Mouse (Mus musculus): ENCODE measurements around the gene Krt80. TPM values are rescaled to one million over a fixed set of nuclear protein-coding genes. Genes with fewer than 3 reads are reported as not detected.
"Not testable (repeated sequence)": the region's sequence is repeated elsewhere in the genome, so short reads cannot be mapped to it uniquely, and the experiment has no call there.

Gene Krt80
- total RNA-seq, 2 experiments from 2014 or later: 2.4 to 9.4 TPM

- no peak for ATAC-seq (replicated peaks; ENCODE audit: low FRiP score, poor library complexity, severe bottlenecking)
These were observed 14.6 kb downstream of the Krt80 start for GRCm38 (mm10) chr15:101355382-101355786.

- ATAC-seq (replicated peaks; ENCODE audit: low FRiP score, poor library complexity, severe bottlenecking): no peak
These were observed 17.1 kb downstream of the Krt80 start for GRCm38 (mm10) chr15:101352706-101353465.

GRCm38 (mm10) chr15:101352047-101352446, 17.9 kb downstream of the Krt80 start:
- no peak for ATAC-seq (replicated peaks; ENCODE audit: low FRiP score, poor library complexity, severe bottlenecking)

- ATAC-seq (replicated peaks; ENCODE audit: low FRiP score, poor library complexity, severe bottlenecking): no peak
These were observed 28.0 kb downstream of the Krt80 start for GRCm38 (mm10) chr15:101341797-101342515.

- ATAC-seq (replicated peaks; ENCODE audit: low FRiP score, poor library complexity, severe bottlenecking): no peak; the same call in 1 of the 2 replicates
These were observed 30.4 kb downstream of the Krt80 start for GRCm38 (mm10) chr15:101339537-101339936.

DNA sequence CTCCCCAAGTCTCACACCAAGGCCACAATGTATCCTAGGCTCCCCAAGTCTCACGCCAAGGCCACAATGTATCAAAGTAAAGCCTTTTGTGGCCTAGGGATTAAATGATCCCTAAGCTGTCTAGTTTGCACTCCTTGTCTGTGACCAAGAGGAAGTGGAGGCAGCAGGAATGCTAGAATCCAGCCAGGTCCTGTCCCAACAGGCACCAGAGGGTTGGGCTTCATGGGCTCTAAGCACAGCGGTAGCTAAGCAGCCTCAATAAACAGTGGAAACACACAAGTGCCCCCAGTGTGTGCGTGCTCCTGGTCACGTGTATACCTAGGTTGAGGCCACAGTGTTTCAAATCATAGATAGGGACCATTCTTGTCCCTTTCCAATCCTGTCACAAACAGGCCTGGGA, 31.6 kb downstream of the Krt80 start:
- ATAC-seq (replicated peaks; ENCODE audit: low FRiP score, poor library complexity, severe bottlenecking): no peak

GRCm38 (mm10) chr15:101336474-101337174, 33.3 kb downstream of the Krt80 start:
- no peak for ATAC-seq (replicated peaks; ENCODE audit: low FRiP score, poor library complexity, severe bottlenecking)

DNA sequence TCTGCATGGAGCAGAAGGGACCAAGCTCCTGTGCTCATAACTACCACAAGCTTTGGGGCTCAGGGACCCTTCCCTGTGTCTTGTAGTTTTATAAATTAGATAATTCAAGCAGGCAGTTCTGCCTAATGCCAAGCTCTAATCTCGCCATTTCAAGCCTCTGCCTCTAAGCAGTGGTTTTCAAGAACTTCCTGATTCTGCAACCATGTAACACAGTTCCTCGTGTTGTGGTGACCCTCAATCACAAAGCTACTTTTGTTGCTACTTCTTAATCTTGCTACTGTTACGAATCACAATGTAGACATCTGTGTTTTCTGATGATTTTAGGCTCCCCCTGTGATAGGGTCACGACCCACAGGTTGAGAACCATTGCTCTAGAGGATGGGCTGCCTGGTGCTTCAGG, 36.3 kb downstream of the Krt80 start:
- no peak for ATAC-seq (replicated peaks; ENCODE audit: low FRiP score, poor library complexity, severe bottlenecking)

DNA sequence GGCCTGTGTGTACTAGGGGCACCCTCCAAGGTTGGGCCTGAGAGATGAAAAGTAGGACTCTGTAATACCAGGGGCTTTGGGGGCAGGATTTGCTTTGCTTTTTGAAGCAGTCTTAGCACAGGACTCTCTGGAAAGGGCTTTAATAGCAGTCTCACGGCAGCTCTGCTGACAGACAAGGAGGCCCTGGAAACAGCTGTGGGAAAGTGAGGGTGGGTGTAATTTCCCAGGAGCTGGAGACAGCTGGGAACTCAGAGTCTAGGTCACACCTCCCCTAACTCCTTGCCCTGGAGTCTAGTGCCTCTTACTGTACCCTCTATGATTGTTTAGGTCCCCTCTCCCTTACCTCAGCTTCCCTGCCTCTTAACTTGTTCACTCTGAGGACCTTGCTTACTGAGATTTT, 36.8 kb downstream of the Krt80 start:
- no peak for ATAC-seq (replicated peaks; ENCODE audit: low FRiP score, poor library complexity, severe bottlenecking)

GRCm38 (mm10) chr15:101332370-101332769, 37.6 kb downstream of the Krt80 start:
- ATAC-seq (replicated peaks; ENCODE audit: low FRiP score, poor library complexity, severe bottlenecking): no peak

- no peak for ATAC-seq (replicated peaks; ENCODE audit: low FRiP score, poor library complexity, severe bottlenecking)
These were observed 38.9 kb downstream of the Krt80 start for GRCm38 (mm10) chr15:101331090-101331489.

- no peak for ATAC-seq (replicated peaks; ENCODE audit: low FRiP score, poor library complexity, severe bottlenecking)
These were observed 40.4 kb downstream of the Krt80 start for GRCm38 (mm10) chr15:101329564-101329892.

GRCm38 (mm10) chr15:101328876-101329563, 40.9 kb downstream of the Krt80 start:
- no peak for ATAC-seq (replicated peaks; ENCODE audit: low FRiP score, poor library complexity, severe bottlenecking)

DNA sequence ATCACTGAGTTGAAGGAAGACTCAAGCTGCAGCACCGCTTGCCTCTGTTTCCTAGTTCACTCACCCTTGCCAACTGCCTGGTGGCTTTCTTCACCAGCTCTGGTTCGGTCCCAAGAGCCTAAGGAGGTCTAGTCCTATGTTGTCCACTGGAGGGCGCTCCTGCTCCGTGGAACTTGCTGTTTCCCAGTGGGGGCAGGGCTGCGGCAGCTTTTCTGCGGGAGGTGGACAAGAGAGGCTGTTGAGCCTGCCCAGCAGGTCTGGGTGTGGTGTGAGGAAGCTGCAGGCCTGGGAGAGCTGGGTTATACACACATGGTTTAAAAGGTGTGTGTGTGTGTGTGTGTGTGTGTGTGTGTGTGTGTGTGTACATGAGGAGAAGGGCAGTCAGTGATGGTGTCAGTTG, 42.7 kb downstream of the Krt80 start:
- peak; percentile 10; the same call in 1 of the 2 replicates for ATAC-seq (replicated peaks; ENCODE audit: low FRiP score, poor library complexity, severe bottlenecking)

DNA sequence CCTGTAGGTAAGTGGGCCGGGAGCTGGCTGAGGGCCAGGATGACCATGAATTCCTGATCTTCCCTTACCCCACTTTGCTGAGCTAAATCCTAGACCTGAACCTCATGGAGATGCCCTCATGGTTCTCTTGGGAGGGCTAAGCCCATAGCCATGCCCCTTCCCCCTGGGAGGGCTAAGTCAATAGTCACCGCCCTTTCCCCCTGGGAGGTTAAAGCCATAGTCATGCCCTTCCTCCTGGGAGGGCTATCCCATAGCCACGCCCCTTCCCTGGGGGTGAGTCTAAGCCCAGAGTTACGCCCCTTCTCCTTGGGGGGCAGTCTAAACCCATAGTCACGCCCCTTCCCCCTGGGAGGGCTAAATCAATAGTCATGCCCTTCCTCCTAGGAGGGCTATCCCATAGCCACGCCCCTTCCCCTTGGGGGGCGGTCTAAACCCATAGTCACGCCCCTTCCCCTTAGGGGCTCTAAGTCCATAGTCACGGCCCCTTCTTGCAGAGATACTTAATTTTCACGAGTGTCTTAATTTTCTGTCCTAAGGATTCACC, 43.9 kb downstream of the Krt80 start:
- ATAC-seq (replicated peaks; ENCODE audit: low FRiP score, poor library complexity, severe bottlenecking): no peak

GRCm38 (mm10) chr15:101324409-101324808, 45.6 kb downstream of the Krt80 start:
- ATAC-seq (replicated peaks; ENCODE audit: low FRiP score, poor library complexity, severe bottlenecking): not testable (repeated sequence)

- no peak for ATAC-seq (replicated peaks; ENCODE audit: low FRiP score, poor library complexity, severe bottlenecking)
These were observed 46.5 kb downstream of the Krt80 start for GRCm38 (mm10) chr15:101323511-101323910.

- no peak for ATAC-seq (replicated peaks; ENCODE audit: low FRiP score, poor library complexity, severe bottlenecking)
These were observed 47.3 kb downstream of the Krt80 start for GRCm38 (mm10) chr15:101322640-101323039.

DNA sequence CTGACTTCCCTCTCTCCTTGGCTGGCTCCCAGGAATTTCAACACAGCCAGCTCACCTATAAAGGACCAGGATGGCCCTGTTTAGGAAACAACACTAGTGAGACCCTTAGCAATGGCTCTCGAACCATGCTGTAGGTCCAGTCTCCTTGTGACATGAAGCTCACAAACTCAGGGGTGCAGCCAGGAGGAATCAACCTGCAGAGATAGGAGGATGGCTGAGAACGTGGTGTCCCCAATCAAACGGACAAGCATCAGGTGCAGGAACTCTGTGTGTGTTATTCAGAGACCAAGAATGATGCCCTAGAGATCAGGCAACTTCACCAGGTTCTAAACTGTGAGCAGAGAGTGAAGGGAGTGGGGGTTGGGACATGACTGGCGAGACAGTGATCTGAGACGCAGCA, 47.9 kb downstream of the Krt80 start:
- no peak for ATAC-seq (replicated peaks; ENCODE audit: low FRiP score, poor library complexity, severe bottlenecking)

DNA sequence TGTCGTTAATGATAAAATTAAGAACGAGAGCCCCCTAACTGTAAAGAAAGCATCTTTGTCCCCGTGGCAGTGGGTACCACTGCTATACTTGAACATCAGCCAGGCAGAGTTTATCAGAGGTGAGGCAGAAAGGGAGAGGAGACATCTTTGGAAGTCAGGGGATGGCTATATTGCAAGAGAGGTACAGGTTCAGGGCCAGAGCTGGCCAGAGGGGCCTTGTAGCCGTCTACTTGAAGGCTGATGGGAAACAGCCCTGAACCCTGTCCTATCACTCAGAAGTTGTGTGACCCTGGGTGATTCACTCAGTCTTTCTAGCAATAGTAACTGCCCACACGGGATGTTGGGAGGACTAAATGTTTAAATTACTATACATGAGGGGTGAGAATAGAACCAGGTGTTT, 48.8 kb downstream of the Krt80 start:
- ATAC-seq (replicated peaks; ENCODE audit: low FRiP score, poor library complexity, severe bottlenecking): no peak
